Mouse (Mus musculus): ENCODE data around the gene Ivd. TPM values are rescaled to one million over a fixed set of nuclear protein-coding genes. Genes with fewer than 3 reads are reported as not detected.
A peak's percentile ranks its signal among the peaks of the same experiment; 100 is the strongest.

The Ivd gene
- polyA plus RNA-seq, 1 experiment, result 3.2 TPM

GRCm38 (mm10) chr2:118905433-118906117 is 43.8 kb downstream of the Ivd start:
- Histone ChIP-seq H3K4me1 (peaks cover 46% of the 10 kb centered on the region), H3K27me3 (replicated peaks) (peaks cover 50% of the 10 kb centered on the region), H3K36me3 (replicated peaks; ENCODE audit: low read length) (no peaks in the 10 kb centered on the region), H3K9me3 (no peaks in the 10 kb centered on the region), H3K4me3 (replicated peaks) (no peak overlapping the region)
- TF ChIP-seq GATA1 (IDR thresholded peaks at IDR 0.05; ENCODE audit: borderline replicate concordance, low read length) (no peak), FLI1 (IDR thresholded peaks at IDR 0.05; ENCODE audit: low read length) (no peak)

DNA sequence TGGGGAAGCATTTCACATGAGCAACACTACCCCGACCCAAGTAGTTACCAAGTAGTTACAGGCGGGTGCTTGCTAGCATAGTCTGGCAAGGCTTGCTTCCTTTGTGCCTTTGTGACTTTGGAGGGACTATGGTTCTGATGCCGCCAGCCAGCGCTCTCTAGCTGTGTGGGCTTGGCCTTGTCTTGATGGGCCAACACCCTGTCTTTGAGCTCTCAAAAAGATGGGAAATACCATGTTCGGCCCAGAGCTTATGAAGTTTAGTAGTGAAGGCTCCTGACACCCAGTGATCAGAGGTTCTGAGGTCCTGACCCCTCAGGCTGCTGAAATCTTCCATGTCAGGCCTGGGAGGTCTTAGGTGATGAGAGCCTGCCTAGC is 44.4 kb downstream of the Ivd start:
- Histone ChIP-seq H3K9me3 (no peaks in the 10 kb centered on the region), H3K27me3 (replicated peaks) (peaks cover 48% of the 10 kb centered on the region), H3K4me1 (peaks cover 48% of the 10 kb centered on the region), H3K4me3 (replicated peaks) (no peak overlapping the region), H3K36me3 (replicated peaks; ENCODE audit: low read length) (no peaks in the 10 kb centered on the region)
- no peak for TF ChIP-seq GATA1 (IDR thresholded peaks at IDR 0.05; ENCODE audit: borderline replicate concordance, low read length)
- no peak for TF ChIP-seq FLI1 (IDR thresholded peaks at IDR 0.05; ENCODE audit: low read length)

GRCm38 (mm10) chr2:118907781-118908180 is 46.0 kb downstream of the Ivd start:
- TF ChIP-seq GATA1 (IDR thresholded peaks at IDR 0.05; ENCODE audit: borderline replicate concordance, low read length) (no peak), FLI1 (IDR thresholded peaks at IDR 0.05; ENCODE audit: low read length) (no peak)
- Histone ChIP-seq H3K9me3 (no peaks in the 10 kb centered on the region), H3K27me3 (replicated peaks) (peaks cover 41% of the 10 kb centered on the region), H3K4me3 (replicated peaks) (no peak overlapping the region), H3K36me3 (replicated peaks; ENCODE audit: low read length) (no peaks in the 10 kb centered on the region), H3K4me1 (peaks cover 48% of the 10 kb centered on the region)

DNA sequence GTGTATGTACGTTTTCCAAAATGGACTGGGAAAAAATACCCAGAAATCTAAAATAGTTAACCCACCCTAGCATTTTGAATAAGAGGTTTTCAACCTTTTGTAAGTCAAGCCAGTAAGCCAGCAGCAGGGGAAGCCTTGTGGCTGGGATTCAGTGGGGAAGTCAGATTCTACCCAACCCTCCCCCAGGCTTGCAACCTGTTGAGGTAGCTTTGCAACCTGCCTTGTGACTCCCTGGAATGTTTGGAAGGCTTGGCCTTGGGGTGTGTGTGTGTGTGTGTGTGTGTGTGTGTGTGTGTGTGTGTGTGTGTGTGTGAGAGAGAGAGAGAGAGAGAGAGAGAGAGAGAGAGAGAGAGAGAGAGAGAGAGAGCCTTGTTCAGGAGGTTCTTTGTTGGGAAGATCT is 47.4 kb downstream of the Ivd start:
- Histone ChIP-seq H3K4me3 (replicated peaks) (no peak overlapping the region), H3K27me3 (replicated peaks) (peaks cover 28% of the 10 kb centered on the region), H3K36me3 (replicated peaks; ENCODE audit: low read length) (no peaks in the 10 kb centered on the region), H3K4me1 (peaks cover 44% of the 10 kb centered on the region), H3K9me3 (no peaks in the 10 kb centered on the region)
- TF ChIP-seq GATA1 (IDR thresholded peaks at IDR 0.05; ENCODE audit: borderline replicate concordance, low read length) (no peak), FLI1 (IDR thresholded peaks at IDR 0.05; ENCODE audit: low read length) (no peak)

DNA sequence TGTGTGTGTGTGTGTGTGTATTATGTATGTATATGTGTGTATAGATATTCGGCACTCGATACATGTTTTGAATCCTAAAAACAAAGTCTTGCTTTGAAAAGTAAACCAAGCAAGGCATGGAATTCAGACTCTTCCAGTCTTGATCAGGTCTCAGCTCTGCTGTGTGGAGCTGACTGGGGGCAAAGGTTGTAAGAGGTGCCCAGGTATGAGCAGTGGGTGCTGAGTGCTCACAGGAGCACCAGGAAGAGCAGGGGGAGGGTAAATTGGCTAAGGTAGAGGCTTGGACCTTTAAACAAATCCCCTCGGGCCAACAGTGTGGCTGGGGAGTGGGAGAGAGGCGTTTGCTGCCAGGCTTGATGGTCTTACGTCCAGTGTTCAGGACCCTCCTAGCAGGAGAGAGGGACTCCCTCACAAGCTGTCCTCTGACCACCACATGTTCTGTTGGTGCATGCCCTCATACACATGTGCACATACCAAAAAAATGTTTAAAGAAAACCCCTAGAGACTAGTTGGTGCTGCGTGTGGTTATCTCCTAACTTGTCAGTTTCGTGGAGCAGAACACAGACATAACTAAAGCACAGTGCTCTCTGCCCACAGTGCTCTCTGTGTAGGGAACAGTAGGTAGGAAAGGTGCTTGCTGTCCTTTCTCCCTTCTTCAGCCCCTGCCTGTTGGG is 49.0 kb downstream of the Ivd start:
- Histone ChIP-seq H3K9me3 (no peaks in the 10 kb centered on the region), H3K27me3 (replicated peaks) (peaks cover 20% of the 10 kb centered on the region), H3K4me3 (replicated peaks) (no peak overlapping the region), H3K4me1 (peaks cover 39% of the 10 kb centered on the region), H3K36me3 (replicated peaks; ENCODE audit: low read length) (peaks cover under 1% of the 10 kb centered on the region)
- TF ChIP-seq FLI1 (IDR thresholded peaks at IDR 0.05; ENCODE audit: low read length) (no peak), GATA1 (IDR thresholded peaks at IDR 0.05; ENCODE audit: borderline replicate concordance, low read length) (no peak)

GRCm38 (mm10) chr2:118912706-118913105 is 51.0 kb downstream of the Ivd start:
- Histone ChIP-seq H3K4me1 (peaks cover 36% of the 10 kb centered on the region), H3K36me3 (replicated peaks; ENCODE audit: low read length) (peaks cover 21% of the 10 kb centered on the region), H3K4me3 (replicated peaks) (no peak overlapping the region), H3K9me3 (no peaks in the 10 kb centered on the region), H3K27me3 (replicated peaks) (peaks cover 13% of the 10 kb centered on the region)
- no peak for TF ChIP-seq GATA1 (IDR thresholded peaks at IDR 0.05; ENCODE audit: borderline replicate concordance, low read length)
- TF ChIP-seq FLI1 (IDR thresholded peaks at IDR 0.05; ENCODE audit: low read length), result no peak

DNA sequence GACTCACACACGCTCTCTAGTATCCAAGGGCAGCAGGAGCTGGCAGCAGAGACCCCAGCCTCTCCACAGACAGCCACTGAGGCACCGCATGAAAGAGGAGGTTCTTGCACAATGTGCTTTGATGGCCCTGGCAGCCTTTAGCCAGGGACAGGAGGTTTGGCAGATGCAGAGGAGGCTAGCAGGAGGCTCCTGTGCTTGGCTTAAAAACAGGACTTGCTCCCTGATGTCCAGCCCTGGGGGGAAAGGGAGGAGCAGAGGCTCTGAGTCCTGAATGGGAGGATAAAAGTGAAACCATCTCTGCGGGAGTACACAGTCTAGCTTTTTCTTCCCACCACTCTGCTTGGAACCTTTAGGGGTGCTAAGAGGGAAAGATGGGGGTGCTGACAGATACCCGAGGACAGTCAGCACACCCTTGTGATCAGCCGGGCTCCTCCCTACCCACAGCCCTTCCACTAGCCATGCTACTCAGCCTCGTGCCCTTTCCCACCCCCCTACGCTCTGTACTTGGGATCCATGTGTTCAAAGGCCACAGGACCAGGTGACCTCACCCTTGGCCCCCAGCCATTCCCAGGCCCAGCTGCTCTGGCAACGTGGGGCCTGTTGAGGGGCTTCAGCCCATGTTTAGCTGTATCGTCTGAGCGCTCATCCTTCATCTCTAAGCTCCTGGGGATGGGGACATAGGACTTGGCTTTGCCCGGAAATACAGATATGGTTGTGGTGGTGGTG is 52.0 kb downstream of the Ivd start:
- TF ChIP-seq FLI1 (IDR thresholded peaks at IDR 0.05; ENCODE audit: low read length), result no peak
- no peak for TF ChIP-seq GATA1 (IDR thresholded peaks at IDR 0.05; ENCODE audit: borderline replicate concordance, low read length)
- Histone ChIP-seq H3K4me3 (replicated peaks) (no peak overlapping the region), H3K4me1 (peaks cover 33% of the 10 kb centered on the region), H3K27me3 (replicated peaks) (peaks cover 13% of the 10 kb centered on the region), H3K9me3 (no peaks in the 10 kb centered on the region), H3K36me3 (replicated peaks; ENCODE audit: low read length) (peaks cover 31% of the 10 kb centered on the region)

DNA sequence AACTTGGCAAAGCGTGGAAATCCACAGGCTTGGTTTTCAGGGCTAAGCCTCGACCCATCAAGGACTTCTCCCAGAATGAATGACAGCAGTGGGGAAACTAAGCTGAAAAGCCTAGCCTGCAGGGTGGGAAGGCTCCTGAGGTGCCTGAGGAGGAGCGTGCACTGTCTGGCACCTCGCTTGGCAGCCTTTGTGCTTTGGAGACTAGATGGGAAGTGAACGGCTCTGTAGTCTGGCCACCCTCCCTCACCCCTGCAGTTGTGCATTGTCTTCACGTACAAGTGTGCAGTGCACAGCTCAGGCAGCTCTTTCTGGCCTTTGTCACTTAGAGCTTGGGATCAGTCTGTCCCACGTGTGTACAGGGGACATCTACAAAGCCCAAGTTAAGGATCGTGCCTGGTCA is 52.9 kb downstream of the Ivd start:
- Histone ChIP-seq H3K4me3 (replicated peaks) (peak overlapping the region; percentile 16), H3K4me1 (peaks cover 38% of the 10 kb centered on the region), H3K27me3 (replicated peaks) (peaks cover 13% of the 10 kb centered on the region), H3K9me3 (no peaks in the 10 kb centered on the region), H3K36me3 (replicated peaks; ENCODE audit: low read length) (peaks cover 40% of the 10 kb centered on the region)
- TF ChIP-seq GATA1 (IDR thresholded peaks at IDR 0.05; ENCODE audit: borderline replicate concordance, low read length) (no peak), FLI1 (IDR thresholded peaks at IDR 0.05; ENCODE audit: low read length) (no peak)

DNA sequence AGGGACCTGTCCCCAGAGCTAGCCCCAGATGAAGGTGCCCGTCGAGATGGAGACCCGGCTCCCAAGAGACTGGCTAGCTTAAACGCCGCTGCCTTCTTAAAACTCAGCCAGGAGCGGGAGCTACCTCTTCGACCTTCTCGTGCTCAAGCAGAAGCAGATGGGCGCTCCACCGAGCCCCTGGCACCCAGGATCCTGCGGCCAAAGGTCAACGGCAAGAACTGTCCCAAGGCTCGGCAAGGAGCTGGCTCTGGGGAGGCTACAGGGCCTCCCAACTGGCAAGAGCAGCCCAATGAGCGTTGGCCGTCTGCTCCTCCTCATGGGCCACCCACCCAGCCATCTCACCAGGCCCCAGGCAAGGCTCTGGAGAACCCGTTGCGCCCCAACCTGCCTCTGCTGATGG is 54.7 kb downstream of the Ivd start:
- H3K4me1 ChIP-seq, result peaks cover 29% of the 10 kb centered on the region
- H3K4me3 ChIP-seq (replicated peaks), result no peak overlapping the region
- peaks cover 9% of the 10 kb centered on the region for H3K27me3 ChIP-seq (replicated peaks)
- no peaks in the 10 kb centered on the region for H3K9me3 ChIP-seq
- H3K36me3 ChIP-seq (replicated peaks; ENCODE audit: low read length), result peaks cover 57% of the 10 kb centered on the region
- TF ChIP-seq GATA1 (IDR thresholded peaks at IDR 0.05; ENCODE audit: borderline replicate concordance, low read length) (no peak), FLI1 (IDR thresholded peaks at IDR 0.05; ENCODE audit: low read length) (no peak)

DNA sequence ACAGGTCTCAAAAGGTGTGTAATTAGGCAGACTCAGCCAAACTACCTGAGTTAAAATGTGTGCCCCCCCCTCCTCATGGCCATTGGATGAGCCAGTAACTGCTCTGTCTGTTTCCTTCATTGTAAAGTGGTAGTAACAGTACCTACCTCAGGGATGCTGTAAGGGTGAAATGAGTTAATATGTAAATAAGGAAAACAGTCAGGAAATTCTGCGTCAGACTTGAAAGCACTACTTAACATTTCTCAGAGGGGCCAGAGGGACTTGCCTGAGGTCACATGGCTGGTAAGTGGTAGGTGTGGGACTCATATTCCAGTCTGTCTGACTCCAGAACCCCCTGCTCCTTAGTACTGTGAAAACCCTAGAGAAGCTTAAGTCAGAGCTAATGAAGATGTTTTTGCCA is 56.8 kb downstream of the Ivd start:
- Histone ChIP-seq H3K9me3 (no peaks in the 10 kb centered on the region), H3K4me3 (replicated peaks) (no peak overlapping the region), H3K4me1 (peaks cover 21% of the 10 kb centered on the region), H3K27me3 (replicated peaks) (peaks cover 3% of the 10 kb centered on the region), H3K36me3 (replicated peaks; ENCODE audit: low read length) (peaks cover 78% of the 10 kb centered on the region)
- TF ChIP-seq GATA1 (IDR thresholded peaks at IDR 0.05; ENCODE audit: borderline replicate concordance, low read length) (no peak), FLI1 (IDR thresholded peaks at IDR 0.05; ENCODE audit: low read length) (no peak)

Data from megakaryocyte, embryonic 14.5 days (primary cell).